Mouse (Mus musculus) heart, adult 2 months (tissue): ENCODE measurements around the gene Hdac4.

Experiments
- EP300 ChIP-seq: fragments of 200-500 bp; IDR thresholded peaks from 2 replicates; pipeline ENCODE4 v1.6.1; 2011; ENCODE audit warnings: low read depth, low read length, control low read depth; ENCODE audit not compliant: insufficient read depth
- POLR2A ChIP-seq: fragments of 200-500 bp; IDR thresholded peaks from 2 replicates; pipeline ENCODE4 v1.6.1; 2011; ENCODE audit warnings: mild to moderate bottlenecking, low read depth, low read length, control low read depth; ENCODE audit not compliant: insufficient read depth

DNA sequence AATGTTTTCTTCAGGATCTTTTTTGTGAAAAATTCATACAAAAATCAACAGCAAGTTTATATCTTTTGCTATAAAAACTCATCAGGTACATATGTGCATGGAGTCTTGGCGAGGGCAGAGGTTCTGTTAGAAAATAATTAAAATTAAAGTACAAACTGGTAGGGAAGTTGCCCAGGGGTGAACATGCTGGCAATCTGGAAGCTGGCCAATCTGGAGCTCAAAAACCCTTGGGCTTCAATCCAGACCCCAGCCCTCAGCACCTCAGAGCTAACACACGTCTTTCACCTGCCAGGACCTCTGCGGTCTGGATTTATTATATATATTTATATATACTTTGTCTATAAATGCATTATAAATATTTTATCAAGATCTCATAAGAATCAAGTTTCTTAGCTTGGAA is 263.7 kb downstream of the Hdac4 start:
- TF ChIP-seq POLR2A (no peak), EP300 (no peak)
